Mouse (Mus musculus): ENCODE measurements around the gene Fos. TPM values are rescaled to one million over a fixed set of nuclear protein-coding genes. Genes with fewer than 3 reads are reported as not detected.

Fos gene
- polyA plus RNA-seq, 1 experiment from 2014 or later: 3.8 TPM

DNA sequence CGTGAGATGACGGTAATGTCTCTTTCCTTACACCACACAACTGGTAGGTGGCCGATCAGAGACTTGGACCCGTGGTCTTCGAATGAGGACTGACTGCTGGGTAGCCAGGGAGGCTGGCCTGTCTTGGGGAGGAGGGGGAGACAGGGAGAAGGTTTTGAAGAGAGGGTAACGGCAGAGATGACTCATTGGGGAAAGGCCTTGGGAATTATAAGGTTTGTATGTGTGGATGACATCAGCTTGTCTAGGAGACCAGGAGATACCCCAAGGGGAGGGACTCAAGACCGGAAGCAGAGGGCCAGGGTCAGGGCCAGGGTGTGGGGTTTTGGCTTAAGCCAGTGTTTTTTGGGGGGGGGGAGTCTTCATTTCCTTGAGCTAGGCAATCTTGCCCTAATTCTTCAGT, 22.6 kb downstream of the Fos start:
- 80% methylated on average over 7 of the region's 7 CpGs for WGBS
- no peaks in the 10 kb centered on the region for H3K9me3 ChIP-seq (replicated peaks)

GRCm38 (mm10) chr12:85496755-85497154, 23.1 kb downstream of the Fos start:
- Histone ChIP-seq H3K4me1 (peaks cover 3% of the 10 kb centered on the region; the same call in 1 of the 2 replicates), H3K4me2 (no peak overlapping the region), H3K9ac (no peak overlapping the region), H3K36me3 (no peaks in the 10 kb centered on the region), H3K4me3 (replicated peaks) (no peak overlapping the region), H3K9me3 (replicated peaks) (no peaks in the 10 kb centered on the region), H3K27me3 (no peaks in the 10 kb centered on the region), H3K27ac (no peak overlapping the region)
- ATAC-seq (replicated peaks; ENCODE audit: low FRiP score): 0 out of 2 replicates have a peak, but pooled peaks have one; percentile 25
- WGBS: 21% methylated on average over 7 of the region's 7 CpGs

More for the DNA sequence above, 22.6 kb downstream of the Fos start:
- Histone ChIP-seq H3K27ac (no peak overlapping the region), H3K4me2 (no peak overlapping the region), H3K27me3 (no peaks in the 10 kb centered on the region), H3K9ac (no peak overlapping the region), H3K4me3 (replicated peaks) (no peak overlapping the region), H3K4me1 (peaks cover 4% of the 10 kb centered on the region; the same call in 1 of the 2 replicates), H3K36me3 (no peaks in the 10 kb centered on the region)
- no peak for ATAC-seq (replicated peaks; ENCODE audit: low FRiP score)

DNA sequence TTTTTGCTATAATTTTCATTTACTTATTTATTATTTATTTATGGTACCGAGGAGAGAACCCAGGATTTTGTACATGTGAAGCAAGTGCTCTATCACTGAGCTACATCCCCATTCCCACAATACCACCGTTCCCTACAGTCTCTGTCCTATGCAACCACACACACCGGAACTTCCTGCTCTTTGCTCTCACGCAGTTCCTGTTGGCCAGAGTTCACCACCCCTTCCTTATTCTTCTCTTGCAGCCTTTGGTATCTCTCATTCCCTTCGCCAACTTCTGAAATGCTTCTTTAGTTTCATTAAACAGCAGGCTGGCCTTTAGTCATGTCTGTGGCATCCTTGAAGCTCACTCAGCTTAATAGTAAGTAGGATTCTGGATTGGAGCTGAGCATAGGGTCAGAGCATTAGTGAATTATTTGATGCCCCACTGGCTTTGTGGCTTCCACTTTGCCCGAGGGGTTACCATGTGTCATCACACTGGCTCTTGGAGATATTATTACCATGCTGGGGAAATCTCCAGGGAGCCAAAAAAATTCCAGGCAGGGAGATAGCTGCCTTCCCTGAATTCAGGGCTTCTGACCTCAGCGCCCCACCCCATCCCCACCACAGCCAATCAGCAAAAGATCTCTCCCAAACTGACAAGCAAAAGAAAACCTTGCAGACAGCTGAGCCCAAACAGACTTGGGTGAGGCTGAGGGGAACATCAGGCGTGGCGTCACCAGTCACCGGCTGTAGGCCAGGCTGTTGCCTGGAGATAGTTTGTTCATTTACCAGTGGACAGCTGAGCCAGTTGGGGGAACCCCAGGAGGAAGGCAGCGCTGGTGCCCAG, 23.8 kb downstream of the Fos start:
- no peak overlapping the region for H3K4me2 ChIP-seq
- no peak overlapping the region for H3K9ac ChIP-seq
- WGBS: 68% methylated on average over 11 of the region's 11 CpGs
- no peaks in the 10 kb centered on the region for H3K36me3 ChIP-seq
- no peak for ATAC-seq (replicated peaks; ENCODE audit: low FRiP score)
- H3K4me1 ChIP-seq: no peaks in the 10 kb centered on the region
- no peaks in the 10 kb centered on the region for H3K27me3 ChIP-seq
- no peak overlapping the region for H3K4me3 ChIP-seq (replicated peaks)
- H3K27ac ChIP-seq: no peak overlapping the region
- H3K9me3 ChIP-seq (replicated peaks): 0 out of 2 replicates have a peak, but pooled peaks cover 5% of the 10 kb centered on the region

DNA sequence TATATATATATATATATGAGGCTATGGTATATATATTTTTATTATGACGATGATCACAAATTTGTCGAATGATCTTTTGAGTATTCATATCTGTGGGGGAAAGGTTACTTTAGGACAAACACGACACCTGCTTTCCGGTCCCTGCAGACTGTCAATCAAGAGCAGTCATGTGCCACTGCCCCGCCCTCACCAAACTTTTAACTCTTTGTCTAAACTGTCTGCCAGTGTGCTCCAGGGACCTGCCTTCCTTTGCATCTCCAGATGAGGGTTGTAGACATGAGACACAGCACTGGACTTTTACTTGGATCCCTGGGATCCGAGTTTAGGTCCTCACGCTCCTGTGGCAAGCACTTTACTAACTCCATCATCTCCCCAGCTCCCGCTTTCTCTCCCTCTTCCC, 25.3 kb downstream of the Fos start:
- Histone ChIP-seq H3K4me3 (replicated peaks) (no peak overlapping the region), H3K9me3 (replicated peaks) (0 out of 2 replicates have a peak, but pooled peaks cover 6% of the 10 kb centered on the region), H3K4me2 (no peak overlapping the region), H3K27me3 (no peaks in the 10 kb centered on the region), H3K36me3 (no peaks in the 10 kb centered on the region), H3K4me1 (no peaks in the 10 kb centered on the region), H3K27ac (no peak overlapping the region), H3K9ac (no peak overlapping the region)
- 77% methylated on average over 8 of the region's 8 CpGs for WGBS
- ATAC-seq (replicated peaks; ENCODE audit: low FRiP score): no peak

GRCm38 (mm10) chr12:85502682-85503081, 29.0 kb downstream of the Fos start:
- no peak overlapping the region for H3K9ac ChIP-seq
- H3K9me3 ChIP-seq (replicated peaks): 0 out of 2 replicates have a peak, but pooled peaks cover 10% of the 10 kb centered on the region
- H3K27ac ChIP-seq: no peak overlapping the region
- no peaks in the 10 kb centered on the region for H3K36me3 ChIP-seq
- no peaks in the 10 kb centered on the region for H3K4me1 ChIP-seq
- no peak overlapping the region for H3K4me2 ChIP-seq
- ATAC-seq (replicated peaks; ENCODE audit: low FRiP score): no peak
- H3K4me3 ChIP-seq (replicated peaks): no peak overlapping the region
- WGBS: 93% methylated on average over 4 of the region's 4 CpGs
- H3K27me3 ChIP-seq: no peaks in the 10 kb centered on the region

DNA sequence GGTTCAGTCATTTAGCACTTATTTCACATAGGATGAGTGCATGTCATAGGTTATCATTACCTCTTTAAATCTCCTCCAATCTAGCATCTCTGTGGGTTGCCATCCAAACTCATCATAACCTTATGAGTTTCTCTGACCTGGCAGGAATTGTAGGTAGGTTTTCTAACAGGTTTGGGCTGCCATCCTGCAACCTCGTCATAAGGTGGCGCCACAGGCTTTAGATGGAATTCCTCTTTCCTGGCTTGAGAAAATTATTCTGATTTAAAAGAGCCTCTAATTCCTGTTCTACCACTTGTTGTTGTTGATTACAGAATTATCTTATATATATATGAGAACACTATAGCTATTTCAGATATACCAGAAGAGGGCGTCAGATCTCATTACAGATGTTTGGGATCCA, 34.5 kb downstream of the Fos start:
- no peak overlapping the region for H3K27ac ChIP-seq
- no peaks in the 10 kb centered on the region for H3K36me3 ChIP-seq
- no peak overlapping the region for H3K4me3 ChIP-seq (replicated peaks)
- H3K4me1 ChIP-seq: no peaks in the 10 kb centered on the region
- no peak overlapping the region for H3K4me2 ChIP-seq
- H3K9me3 ChIP-seq (replicated peaks): 0 out of 2 replicates have a peak, but pooled peaks cover 3% of the 10 kb centered on the region
- H3K27me3 ChIP-seq: no peaks in the 10 kb centered on the region
- no peak overlapping the region for H3K9ac ChIP-seq
- WGBS: 29% methylated on average over 3 of the region's 3 CpGs
- no peak for ATAC-seq (replicated peaks; ENCODE audit: low FRiP score)

- Histone ChIP-seq H3K4me2 (no peak overlapping the region), H3K4me3 (replicated peaks) (no peak overlapping the region), H3K4me1 (no peaks in the 10 kb centered on the region), H3K36me3 (no peaks in the 10 kb centered on the region), H3K27ac (no peak overlapping the region), H3K9me3 (replicated peaks) (no peaks in the 10 kb centered on the region), H3K9ac (no peak overlapping the region), H3K27me3 (no peaks in the 10 kb centered on the region)
- ATAC-seq (replicated peaks; ENCODE audit: low FRiP score): no peak
- 92% methylated on average over 2 of the region's 2 CpGs for WGBS
Measured at GRCm38 (mm10) chr12:85510013-85510412, 36.3 kb downstream of the Fos start.

DNA sequence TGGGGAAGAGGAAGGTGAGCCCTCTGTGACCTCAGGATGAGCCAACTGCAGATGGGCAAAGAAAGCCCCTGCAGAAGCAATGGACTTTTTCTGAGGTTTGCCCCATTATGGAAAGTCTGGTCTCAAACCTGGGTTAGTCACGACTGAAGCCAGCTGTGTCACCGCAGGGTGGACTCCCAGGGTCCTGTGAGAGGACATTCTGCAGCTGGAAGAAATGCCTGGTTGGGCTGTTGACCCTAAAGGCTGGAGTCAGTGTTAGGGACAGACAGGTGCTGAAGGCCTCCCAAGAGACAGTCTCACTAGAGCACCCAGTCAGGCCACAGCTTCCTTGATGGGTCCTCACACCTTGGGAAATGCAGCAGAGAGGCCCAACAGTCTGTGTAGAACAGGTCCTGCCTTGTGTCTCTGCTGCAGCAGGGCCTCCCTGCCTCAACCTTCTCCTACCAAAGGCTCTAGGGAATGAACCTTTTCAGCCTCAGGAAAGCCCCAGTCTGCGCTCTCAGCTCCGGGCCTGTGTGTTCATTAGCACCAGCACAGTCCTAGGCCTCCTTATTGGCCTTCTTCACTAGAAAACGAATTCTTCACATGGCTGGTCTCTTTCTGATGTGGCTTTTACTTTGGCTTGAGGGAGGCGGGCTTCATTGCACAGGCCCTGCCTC, 40.2 kb downstream of the Fos start:
- no peaks in the 10 kb centered on the region for H3K27me3 ChIP-seq
- no peaks in the 10 kb centered on the region for H3K4me1 ChIP-seq
- H3K27ac ChIP-seq: no peak overlapping the region
- H3K4me3 ChIP-seq (replicated peaks): no peak overlapping the region
- no peak overlapping the region for H3K9ac ChIP-seq
- no peaks in the 10 kb centered on the region for H3K9me3 ChIP-seq (replicated peaks)
- ATAC-seq (replicated peaks; ENCODE audit: low FRiP score): no peak
- 74% methylated on average over 6 of the region's 6 CpGs for WGBS
- no peaks in the 10 kb centered on the region for H3K36me3 ChIP-seq
- H3K4me2 ChIP-seq: no peak overlapping the region

DNA sequence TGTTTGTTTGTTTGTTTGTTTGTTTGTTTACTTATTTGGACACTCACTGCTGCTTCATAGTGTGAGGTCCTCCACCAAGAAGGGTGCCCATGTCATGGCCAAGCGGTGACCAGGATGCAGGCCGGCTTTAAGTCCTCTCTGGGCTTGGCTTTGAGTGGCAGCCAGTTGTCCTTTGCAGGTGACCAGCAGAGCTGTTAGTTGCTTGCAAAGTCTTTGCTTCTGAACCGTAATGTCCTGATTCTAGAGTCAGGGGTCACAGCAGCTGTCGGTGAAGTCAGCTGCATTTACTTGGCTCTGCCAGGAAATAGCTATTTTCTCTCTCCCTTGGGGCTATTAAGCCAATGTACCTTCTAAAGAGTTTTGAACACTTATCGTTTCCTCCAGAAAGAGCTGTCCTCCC, 41.3 kb downstream of the Fos start:
- 47% methylated on average over 5 of the region's 5 CpGs for WGBS
- H3K36me3 ChIP-seq: no peaks in the 10 kb centered on the region
- no peak overlapping the region for H3K4me3 ChIP-seq (replicated peaks)
- no peak for ATAC-seq (replicated peaks; ENCODE audit: low FRiP score)
- no peaks in the 10 kb centered on the region for H3K27me3 ChIP-seq
- H3K9ac ChIP-seq: no peak overlapping the region
- H3K4me1 ChIP-seq: no peaks in the 10 kb centered on the region
- H3K4me2 ChIP-seq: no peak overlapping the region
- no peaks in the 10 kb centered on the region for H3K9me3 ChIP-seq (replicated peaks)
- H3K27ac ChIP-seq: no peak overlapping the region

DNA sequence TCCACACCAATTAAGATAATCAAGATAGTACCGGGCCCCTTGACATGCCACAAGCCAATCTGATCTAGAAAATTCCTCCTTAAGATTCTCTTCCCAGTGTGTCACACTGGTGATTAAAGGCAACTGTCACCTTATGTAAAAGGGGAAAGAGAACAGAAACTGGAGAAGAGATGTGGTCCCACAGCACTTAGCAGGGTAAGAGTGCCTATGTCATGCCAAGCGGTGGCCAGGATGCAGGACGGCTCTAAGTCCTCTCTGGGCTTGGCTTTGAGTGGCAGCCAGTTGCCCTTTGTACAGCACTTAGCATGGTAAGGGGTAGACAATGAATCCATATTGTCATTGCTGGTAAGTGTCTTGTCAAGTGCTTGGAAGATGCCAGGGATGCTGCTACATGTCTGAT, 42.2 kb downstream of the Fos start:
- Histone ChIP-seq H3K4me2 (no peak overlapping the region), H3K27me3 (no peaks in the 10 kb centered on the region), H3K27ac (no peak overlapping the region), H3K36me3 (no peaks in the 10 kb centered on the region), H3K9ac (no peak overlapping the region), H3K9me3 (replicated peaks) (no peaks in the 10 kb centered on the region), H3K4me1 (no peaks in the 10 kb centered on the region), H3K4me3 (replicated peaks) (no peak overlapping the region)
- ATAC-seq (replicated peaks; ENCODE audit: low FRiP score): no peak
- WGBS: 84% methylated on average over 3 of the region's 3 CpGs

DNA sequence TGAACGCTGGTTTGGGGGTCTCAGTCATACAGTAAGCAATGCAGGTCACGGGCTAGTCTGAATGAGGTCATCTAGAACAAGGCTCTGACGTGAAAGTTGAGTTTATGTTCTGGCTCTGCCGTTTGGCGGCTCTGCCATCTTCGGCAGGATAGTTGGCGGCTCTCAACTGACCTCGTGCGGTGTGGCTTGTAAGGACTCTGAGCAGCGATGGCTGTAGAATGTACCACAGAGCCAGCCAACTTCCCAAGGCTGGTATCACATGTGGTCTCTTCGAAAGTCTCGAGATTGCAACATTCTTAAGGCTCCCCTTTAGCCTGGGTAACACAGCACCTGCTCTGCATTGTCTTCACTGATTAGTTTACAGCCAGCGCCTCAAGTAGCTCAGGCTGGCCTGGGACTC, 43.6 kb downstream of the Fos start:
- ATAC-seq (replicated peaks; ENCODE audit: low FRiP score): no peak
- no peaks in the 10 kb centered on the region for H3K4me1 ChIP-seq
- no peak overlapping the region for H3K27ac ChIP-seq
- WGBS: 73% methylated on average over 13 of the region's 13 CpGs
- no peak overlapping the region for H3K4me2 ChIP-seq
- H3K9me3 ChIP-seq (replicated peaks): no peaks in the 10 kb centered on the region
- no peak overlapping the region for H3K9ac ChIP-seq
- H3K27me3 ChIP-seq: no peaks in the 10 kb centered on the region
- H3K36me3 ChIP-seq: no peaks in the 10 kb centered on the region
- no peak overlapping the region for H3K4me3 ChIP-seq (replicated peaks)

GRCm38 (mm10) chr12:85518009-85518408, 44.3 kb downstream of the Fos start:
- 56% methylated on average over 5 of the region's 5 CpGs for WGBS
- H3K27ac ChIP-seq: no peak overlapping the region
- H3K36me3 ChIP-seq: no peaks in the 10 kb centered on the region
- no peak overlapping the region for H3K9ac ChIP-seq
- peaks cover 6% of the 10 kb centered on the region for H3K4me1 ChIP-seq
- no peak overlapping the region for H3K4me3 ChIP-seq (replicated peaks)
- H3K9me3 ChIP-seq (replicated peaks): no peaks in the 10 kb centered on the region
- H3K27me3 ChIP-seq: no peaks in the 10 kb centered on the region
- H3K4me2 ChIP-seq: no peak overlapping the region
- no peak for ATAC-seq (replicated peaks; ENCODE audit: low FRiP score)

All from kidney, embryonic 15.5 days (tissue).